Mouse (Mus musculus) limb, embryonic 15.5 days (tissue): ENCODE data around the gene Car5a. TPM values are rescaled to one million over a fixed set of nuclear protein-coding genes. Genes with fewer than 3 reads are reported as not detected.

Experiments
- ATAC-seq: fragments of 200-750 bp; cut with Nextera tagmentation; 2 replicates; pipeline ENCODE4 v1.8.0; 2017; ENCODE audit warnings: low read depth, moderate TSS enrichment; ENCODE audit not compliant: insufficient number of reproducible peaks, low FRiP score, low TSS enrichment
- H3K27ac ChIP-seq: fragments of 300-500 bp; sonication (generic); 2 replicates; pipeline ENCODE4 v1.5.1; 2015; ENCODE audit warnings: moderate library complexity, mild to moderate bottlenecking, inconsistent platforms
- H3K27me3 ChIP-seq: fragments of 300-500 bp; sonication (generic); 2 replicates; pipeline ENCODE4 v1.6.1; 2015; ENCODE audit warnings: inconsistent platforms
- H3K36me3 ChIP-seq: fragments of 300-500 bp; sonication (generic); 2 replicates; pipeline ENCODE4 v1.6.1; 2015; ENCODE audit warnings: inconsistent platforms
- H3K4me1 ChIP-seq: fragments of 300-500 bp; sonication (generic); 2 replicates; pipeline ENCODE4 v1.6.1; 2015; ENCODE audit warnings: inconsistent platforms
- H3K4me2 ChIP-seq: fragments of 300-500 bp; sonication (generic); 2 replicates; pipeline ENCODE4 v1.6.1; 2015; ENCODE audit warnings: mild to moderate bottlenecking, inconsistent platforms
- H3K4me3 ChIP-seq: fragments of 300-500 bp; sonication (generic); 2 replicates; pipeline ENCODE4 v1.5.1; 2015; ENCODE audit warnings: mild to moderate bottlenecking, inconsistent platforms
- H3K9ac ChIP-seq: fragments of 300-500 bp; sonication (generic); 2 replicates; pipeline ENCODE4 v1.6.1; 2015; ENCODE audit warnings: inconsistent platforms
- H3K9me3 ChIP-seq: fragments of 300-500 bp; sonication (generic); 2 replicates; pipeline ENCODE4 v1.6.1; 2016; ENCODE audit warnings: inconsistent platforms
- WGBS: fragments of 180-500 bp; shearing (Covaris S2); methylation state at CpG from one replicate; pipeline ENCODE4 v1.1.7; 2015; 5-methylcytosine and 5-hydroxymethylcytosine counted together
- polyA plus RNA-seq: library from polyadenylated mRNA; unstranded; fragments of >200 nt; fragmentation: Nextera tagmentation; extraction: Ambion mirVana; gene quantifications from 2 replicates; pipeline ENCODE4 v1.2.1, GENCODE M21; 2015

Car5a gene
- polyA plus RNA-seq, 1 experiment from 2014 or later: not detected

- no peak overlapping the region for H3K27ac ChIP-seq
- H3K36me3 ChIP-seq: no peaks in the 10 kb centered on the region
- H3K4me1 ChIP-seq: peaks cover 34% of the 10 kb centered on the region
- ATAC-seq: no peak
- no peak overlapping the region for H3K9ac ChIP-seq
- H3K27me3 ChIP-seq: no peaks in the 10 kb centered on the region
- no peaks in the 10 kb centered on the region for H3K9me3 ChIP-seq
- WGBS: 86% methylated on average over 7 of the region's 7 CpGs
- no peak overlapping the region for H3K4me2 ChIP-seq
- H3K4me3 ChIP-seq: no peak overlapping the region
Observed at GRCm38 (mm10) chr8:121946351-121946750, 1.6 kb upstream of the Car5a start.

GRCm38 (mm10) chr8:121943716-121944115 lies 988 bp downstream of the Car5a start:
- no peak overlapping the region for H3K4me2 ChIP-seq
- H3K4me1 ChIP-seq: peaks cover 23% of the 10 kb centered on the region
- H3K9ac ChIP-seq: no peak overlapping the region
- 73% methylated on average over 8 of the region's 8 CpGs for WGBS
- H3K36me3 ChIP-seq: no peaks in the 10 kb centered on the region
- no peak overlapping the region for H3K4me3 ChIP-seq
- no peak for ATAC-seq
- no peak overlapping the region for H3K27ac ChIP-seq
- H3K9me3 ChIP-seq: no peaks in the 10 kb centered on the region
- no peaks in the 10 kb centered on the region for H3K27me3 ChIP-seq

- H3K4me3 ChIP-seq: no peak overlapping the region
- H3K27me3 ChIP-seq: no peaks in the 10 kb centered on the region
- no peaks in the 10 kb centered on the region for H3K9me3 ChIP-seq
- no peaks in the 10 kb centered on the region for H3K36me3 ChIP-seq
- H3K4me2 ChIP-seq: no peak overlapping the region
- peaks cover 17% of the 10 kb centered on the region for H3K4me1 ChIP-seq
- no peak overlapping the region for H3K9ac ChIP-seq
- H3K27ac ChIP-seq: no peak overlapping the region
- 15% methylated on average over 2 of the region's 2 CpGs for WGBS
- ATAC-seq: no peak
Observed at GRCm38 (mm10) chr8:121943057-121943540, 1.6 kb downstream of the Car5a start.

GRCm38 (mm10) chr8:121938732-121939131 lies 6.0 kb downstream of the Car5a start:
- Histone ChIP-seq H3K4me1 (peaks cover 11% of the 10 kb centered on the region; the same call in 1 of the 2 replicates), H3K9ac (no peak overlapping the region), H3K9me3 (no peaks in the 10 kb centered on the region), H3K4me2 (no peak overlapping the region), H3K27me3 (no peaks in the 10 kb centered on the region), H3K4me3 (no peak overlapping the region), H3K36me3 (no peaks in the 10 kb centered on the region), H3K27ac (no peak overlapping the region)
- WGBS: 83% methylated on average over 7 of the region's 7 CpGs
- no peak for ATAC-seq

GRCm38 (mm10) chr8:121936391-121936790 lies 8.3 kb downstream of the Car5a start:
- Histone ChIP-seq H3K27me3 (no peaks in the 10 kb centered on the region), H3K27ac (no peak overlapping the region), H3K9ac (no peak overlapping the region), H3K4me3 (no peak overlapping the region), H3K36me3 (no peaks in the 10 kb centered on the region), H3K4me2 (no peak overlapping the region), H3K9me3 (no peaks in the 10 kb centered on the region), H3K4me1 (peaks cover 11% of the 10 kb centered on the region; the same call in 1 of the 2 replicates)
- 58% methylated on average over 14 of the region's 14 CpGs for WGBS
- no peak for ATAC-seq

- H3K4me2 ChIP-seq: no peak overlapping the region
- ATAC-seq: no peak
- H3K27me3 ChIP-seq: no peaks in the 10 kb centered on the region
- H3K9ac ChIP-seq: no peak overlapping the region
- H3K9me3 ChIP-seq: no peaks in the 10 kb centered on the region
- no peaks in the 10 kb centered on the region for H3K36me3 ChIP-seq
- peaks cover 11% of the 10 kb centered on the region; the same call in 1 of the 2 replicates for H3K4me1 ChIP-seq
- H3K27ac ChIP-seq: peak overlapping the region; percentile 33; the same call in 1 of the 2 replicates
- 47% methylated on average over 12 of the region's 12 CpGs for WGBS
- no peak overlapping the region for H3K4me3 ChIP-seq
Observed at GRCm38 (mm10) chr8:121935341-121936294, 9.1 kb downstream of the Car5a start.

GRCm38 (mm10) chr8:121934923-121935322 lies 9.8 kb downstream of the Car5a start:
- H3K27ac ChIP-seq: peak overlapping the region; percentile 33; the same call in 1 of the 2 replicates
- H3K9me3 ChIP-seq: no peaks in the 10 kb centered on the region
- H3K4me3 ChIP-seq: no peak overlapping the region
- no peak overlapping the region for H3K9ac ChIP-seq
- no peak for ATAC-seq
- peaks cover 11% of the 10 kb centered on the region; the same call in 1 of the 2 replicates for H3K4me1 ChIP-seq
- H3K4me2 ChIP-seq: no peak overlapping the region
- H3K36me3 ChIP-seq: no peaks in the 10 kb centered on the region
- no peaks in the 10 kb centered on the region for H3K27me3 ChIP-seq

GRCm38 (mm10) chr8:121934506-121934905 lies 10.2 kb downstream of the Car5a start:
- no peak for ATAC-seq

GRCm38 (mm10) chr8:121932668-121933520 lies 11.8 kb downstream of the Car5a start:
- Histone ChIP-seq H3K27me3 (no peaks in the 10 kb centered on the region), H3K9me3 (no peaks in the 10 kb centered on the region), H3K27ac (no peak overlapping the region), H3K9ac (no peak overlapping the region), H3K4me1 (peaks cover 11% of the 10 kb centered on the region; the same call in 1 of the 2 replicates), H3K4me2 (no peak overlapping the region), H3K4me3 (no peak overlapping the region), H3K36me3 (no peaks in the 10 kb centered on the region)
- no peak for ATAC-seq
- WGBS: 82% methylated on average over 14 of the region's 14 CpGs

More at GRCm38 (mm10) chr8:121934506-121934905, 10.2 kb downstream of the Car5a start:
- H3K36me3 ChIP-seq: no peaks in the 10 kb centered on the region
- no peak overlapping the region for H3K27ac ChIP-seq
- H3K9ac ChIP-seq: no peak overlapping the region
- H3K4me2 ChIP-seq: no peak overlapping the region
- H3K4me3 ChIP-seq: no peak overlapping the region
- no peaks in the 10 kb centered on the region for H3K9me3 ChIP-seq
- H3K4me1 ChIP-seq: peaks cover 11% of the 10 kb centered on the region; the same call in 1 of the 2 replicates
- no peaks in the 10 kb centered on the region for H3K27me3 ChIP-seq
- 34% methylated on average over 4 of the region's 4 CpGs for WGBS

GRCm38 (mm10) chr8:121932026-121932667 lies 12.6 kb downstream of the Car5a start:
- no peak overlapping the region for H3K4me2 ChIP-seq
- 72% methylated on average over 12 of the region's 12 CpGs for WGBS
- no peak overlapping the region for H3K9ac ChIP-seq
- no peaks in the 10 kb centered on the region for H3K27me3 ChIP-seq
- H3K4me3 ChIP-seq: no peak overlapping the region
- peaks cover 11% of the 10 kb centered on the region; the same call in 1 of the 2 replicates for H3K4me1 ChIP-seq
- H3K36me3 ChIP-seq: no peaks in the 10 kb centered on the region
- no peaks in the 10 kb centered on the region for H3K9me3 ChIP-seq
- no peak overlapping the region for H3K27ac ChIP-seq
- ATAC-seq: no peak

GRCm38 (mm10) chr8:121931571-121931970 lies 13.1 kb downstream of the Car5a start:
- 79% methylated on average over 7 of the region's 7 CpGs for WGBS
- Histone ChIP-seq H3K4me3 (no peak overlapping the region), H3K4me2 (no peak overlapping the region), H3K27me3 (no peaks in the 10 kb centered on the region), H3K4me1 (peaks cover 11% of the 10 kb centered on the region; the same call in 1 of the 2 replicates), H3K9me3 (no peaks in the 10 kb centered on the region), H3K9ac (no peak overlapping the region), H3K36me3 (no peaks in the 10 kb centered on the region), H3K27ac (no peak overlapping the region)
- no peak for ATAC-seq
